Mouse (Mus musculus) embryo, embryonic 10 days (tissue): Measurements from ENCODE around the gene Gm20747.
"Not testable (repeated sequence)": the region's sequence is repeated elsewhere in the genome, so short reads cannot be mapped to it uniquely, and the experiment has no call there.

Experiments used
- DNase-seq: peaks from one replicate; pipeline ENCODE4 v3.0.0-alpha.2; 2015; ENCODE audit warnings: low spot score

Gene Gm20747

GRCm38 (mm10) chrY:53418191-53418590, at the start of gene Gm20747:
Gene Gm20747, minus strand, starts transcription at chrY:53418291.
- DNase-seq = not testable (repeated sequence)
